Mouse (Mus musculus) embryo, embryonic 11 days (tissue): ENCODE measurements around the gene Tecrl.
A peak's percentile ranks its signal among the peaks of the same experiment; 100 is the strongest.

Source experiments
- DNase-seq: peaks from one replicate; pipeline ENCODE4 v3.0.0-alpha.2; 2015

Tecrl gene

GRCm38 (mm10) chr5:83354846-83355561 lies at the start of gene Tecrl:
Gene Tecrl (minus strand): TSS chr5:83355195.
- DNase-seq, result peak; percentile 34

DNA sequence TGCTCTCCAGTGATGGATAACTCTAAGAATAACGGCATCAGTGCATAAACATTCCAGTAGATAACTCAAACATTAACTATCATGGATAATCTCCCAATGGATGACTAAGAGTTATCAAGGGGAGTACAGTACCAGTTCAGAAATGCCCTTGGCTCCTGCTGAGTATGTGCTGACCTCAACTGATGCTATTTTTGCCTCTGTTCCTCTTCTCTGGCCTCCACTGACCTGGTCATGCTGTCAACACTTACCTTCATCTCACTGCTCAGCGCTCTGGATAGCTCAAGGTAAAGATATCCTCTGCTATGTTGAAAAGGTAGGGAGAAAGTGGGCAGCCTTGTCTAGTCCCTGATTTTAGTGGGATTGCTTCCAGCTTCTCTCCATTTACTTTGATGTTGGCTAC lies 30.0 kb upstream of the Tecrl start:
- DNase-seq, result no peak

GRCm38 (mm10) chr5:83351615-83352014 lies 3.4 kb downstream of the Tecrl start:
- peak; percentile 37 for DNase-seq

DNA sequence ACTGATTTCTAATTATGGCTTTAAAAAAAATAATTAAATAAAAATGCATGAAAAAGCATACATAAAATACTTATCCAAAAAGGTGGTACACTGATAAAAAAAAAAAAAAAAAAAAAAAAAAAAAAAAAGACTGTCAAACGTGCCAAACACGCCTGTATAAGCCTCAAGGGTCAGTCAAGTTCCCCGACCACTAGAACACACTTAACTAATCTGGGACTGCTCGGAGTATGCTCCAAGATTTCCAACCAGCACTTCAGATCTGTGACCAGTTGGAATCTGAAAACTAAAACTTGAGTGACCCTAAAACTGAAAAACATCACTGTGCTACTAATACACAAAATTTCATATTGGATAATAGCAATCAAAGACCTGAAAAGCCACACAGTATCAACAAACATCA lies 15.9 kb downstream of the Tecrl start:
- DNase-seq, result no peak

DNA sequence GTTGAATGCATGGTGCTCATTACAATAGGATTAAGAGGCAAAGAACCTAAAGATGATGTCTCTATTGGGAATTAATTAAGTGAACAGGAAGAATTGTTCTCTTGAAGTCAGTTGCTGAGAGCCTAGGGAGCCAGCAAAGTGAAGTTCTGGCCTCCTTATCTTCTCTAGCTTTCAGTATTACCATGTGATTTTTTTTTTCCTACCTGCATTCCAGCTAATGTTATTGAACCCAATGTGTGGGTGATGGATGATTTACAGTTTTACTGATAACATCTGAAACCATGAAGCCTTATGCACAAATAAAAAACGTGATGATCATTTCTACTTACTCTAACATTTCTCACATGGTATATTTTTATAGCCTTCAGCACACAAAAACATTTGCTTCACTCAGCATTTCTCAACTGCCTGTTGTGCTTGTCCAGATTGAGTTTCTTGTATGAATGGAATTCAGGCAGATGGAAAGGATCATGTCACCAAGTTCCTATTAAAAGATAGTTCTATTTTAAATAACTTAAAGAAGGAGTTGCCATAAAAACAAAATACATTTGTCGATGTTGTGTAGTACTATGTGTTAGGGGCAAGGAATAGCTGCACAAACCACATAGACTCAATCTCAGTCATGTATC lies 87.7 kb downstream of the Tecrl start:
- DNase-seq, result no peak

DNA sequence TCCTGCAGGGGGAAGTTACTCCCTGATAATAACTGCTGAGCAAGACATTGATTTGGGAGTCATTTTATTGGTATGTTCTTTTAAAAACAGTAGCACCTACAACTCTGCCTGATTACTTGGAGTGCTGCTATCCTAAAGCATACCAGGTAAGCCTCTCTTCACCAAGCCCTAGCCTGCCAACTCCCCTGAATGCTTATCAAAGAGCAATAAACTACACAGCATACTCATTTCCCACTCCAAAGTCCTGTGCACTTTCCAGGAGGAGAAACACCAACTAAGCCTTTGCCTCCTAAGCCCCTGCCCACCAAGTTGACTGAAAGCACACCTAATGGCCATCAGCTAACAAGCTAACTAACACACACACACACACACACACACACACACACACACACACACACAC lies 94.9 kb downstream of the Tecrl start:
- no peak for DNase-seq

GRCm38 (mm10) chr5:83254141-83254540 lies 100.9 kb downstream of the Tecrl start:
- no peak for DNase-seq

GRCm38 (mm10) chr5:83238848-83239452 lies 116.0 kb downstream of the Tecrl start:
- peak; percentile 6 for DNase-seq
